Mouse (Mus musculus): ENCODE results near the gene Gm21958. TPM values are rescaled to one million over a fixed set of nuclear protein-coding genes. Genes with fewer than 3 reads are reported as not detected.
"Not testable (repeated sequence)": the region's sequence is repeated elsewhere in the genome, so short reads cannot be mapped to it uniquely, and the experiment has no call there.

Gm21958 gene
- total RNA-seq, 4 experiments from 2014 or later: not detected

GRCm38 (mm10) chr3:54723741-54724500 is 9.8 kb upstream of the Gm21958 start:
- no peak for DNase-seq (ENCODE audit: low spot score in 2 of 2)

- no peak for DNase-seq (ENCODE audit: low spot score in 2 of 2)
These were observed 4.8 kb upstream of the Gm21958 start for GRCm38 (mm10) chr3:54718947-54719346.

GRCm38 (mm10) chr3:54717348-54717747 is 3.2 kb upstream of the Gm21958 start:
- DNase-seq (ENCODE audit: low spot score in 2 of 2): no peak

- peak in 1 of 2 experiments; percentile 65 for DNase-seq (ENCODE audit: low spot score in 2 of 2)
These were observed 1.3 kb upstream of the Gm21958 start for GRCm38 (mm10) chr3:54715461-54715860.

- no peak for DNase-seq (ENCODE audit: low spot score in 2 of 2)
These were observed 5.2 kb downstream of the Gm21958 start for GRCm38 (mm10) chr3:54708972-54709371.

GRCm38 (mm10) chr3:54704106-54704505 is 10.0 kb downstream of the Gm21958 start:
- not testable (repeated sequence) for DNase-seq (ENCODE audit: low spot score in 2 of 2)

GRCm38 (mm10) chr3:54699759-54700301 is 14.3 kb downstream of the Gm21958 start:
- no peak for DNase-seq (ENCODE audit: low spot score in 2 of 2)

- no peak for DNase-seq (ENCODE audit: low spot score in 2 of 2)
These were observed 21.1 kb downstream of the Gm21958 start for GRCm38 (mm10) chr3:54693056-54693415.

- peak; percentile 79 to 94 for DNase-seq (ENCODE audit: low spot score in 2 of 2)
These were observed 21.7 kb downstream of the Gm21958 start, which contains the start of gene Supt20 for GRCm38 (mm10) chr3:54692202-54693055. Gene Supt20 (plus strand): TSS chr3:54692807.

- DNase-seq (ENCODE audit: low spot score in 2 of 2): no peak
These were observed 25.1 kb downstream of the Gm21958 start for GRCm38 (mm10) chr3:54689091-54689490.

- no peak for DNase-seq (ENCODE audit: low spot score in 2 of 2)
These were observed 26.9 kb downstream of the Gm21958 start for GRCm38 (mm10) chr3:54687245-54687644.

GRCm38 (mm10) chr3:54685202-54685601 is 29.0 kb downstream of the Gm21958 start:
- DNase-seq (ENCODE audit: low spot score in 2 of 2): no peak

- DNase-seq (ENCODE audit: low spot score in 2 of 2): no peak
These were observed 32.6 kb downstream of the Gm21958 start for GRCm38 (mm10) chr3:54681310-54682204.

- no peak for DNase-seq (ENCODE audit: low spot score in 2 of 2)
These were observed 37.3 kb downstream of the Gm21958 start for GRCm38 (mm10) chr3:54676818-54677217.

- DNase-seq (ENCODE audit: low spot score in 2 of 2): peak in 1 of 2 experiments; percentile 10
These were observed 41.3 kb downstream of the Gm21958 start for GRCm38 (mm10) chr3:54672557-54673529.

- no peak for DNase-seq (ENCODE audit: low spot score in 2 of 2)
These were observed 42.0 kb downstream of the Gm21958 start for GRCm38 (mm10) chr3:54672111-54672510.

GRCm38 (mm10) chr3:54669559-54669958 is 44.6 kb downstream of the Gm21958 start:
- DNase-seq (ENCODE audit: low spot score in 2 of 2): no peak

- no peak for DNase-seq (ENCODE audit: low spot score in 2 of 2)
These were observed 45.4 kb downstream of the Gm21958 start for GRCm38 (mm10) chr3:54668722-54669121.

- DNase-seq (ENCODE audit: low spot score in 2 of 2): no peak
These were observed 46.0 kb downstream of the Gm21958 start for GRCm38 (mm10) chr3:54668141-54668540.

Measured in left cerebral cortex, adult 8-10 months (tissue).